Mouse (Mus musculus): ENCODE data around the gene Lbhd2.

Gene Lbhd2

GRCm38 (mm10) chr12:111404880-111405279, 1.7 kb upstream of the Lbhd2 start:
- no peak for DNase-seq (ENCODE audit: low spot score)

- no peak for DNase-seq (ENCODE audit: low spot score)
Measured at GRCm38 (mm10) chr12:111409583-111409982, 3.0 kb downstream of the Lbhd2 start.

- no peak for DNase-seq (ENCODE audit: low spot score)
Measured at GRCm38 (mm10) chr12:111411631-111412355, 5.2 kb downstream of the Lbhd2 start.

GRCm38 (mm10) chr12:111412581-111413284, 6.1 kb downstream of the Lbhd2 start:
- DNase-seq (ENCODE audit: low spot score) = no peak

- DNase-seq (ENCODE audit: low spot score) = peak; percentile 82
Measured at GRCm38 (mm10) chr12:111413300-111413699, 6.7 kb downstream of the Lbhd2 start.

GRCm38 (mm10) chr12:111416921-111417779, 10.5 kb downstream of the Lbhd2 start, which contains the start of gene Exoc3l4:
Exoc3l4 (plus strand) TSS chr12:111417017.
- DNase-seq (ENCODE audit: low spot score) = peak; percentile 73

GRCm38 (mm10) chr12:111419918-111420317, 13.3 kb downstream of the Lbhd2 start:
- DNase-seq (ENCODE audit: low spot score) = no peak

- DNase-seq (ENCODE audit: low spot score) = no peak
Measured at GRCm38 (mm10) chr12:111420946-111421709, 14.5 kb downstream of the Lbhd2 start.

- DNase-seq (ENCODE audit: low spot score) = no peak
Measured at GRCm38 (mm10) chr12:111422852-111423251, 16.2 kb downstream of the Lbhd2 start.

GRCm38 (mm10) chr12:111423570-111424129, 17.0 kb downstream of the Lbhd2 start:
- DNase-seq (ENCODE audit: low spot score) = no peak

GRCm38 (mm10) chr12:111424547-111424946, 17.9 kb downstream of the Lbhd2 start:
- DNase-seq (ENCODE audit: low spot score) = no peak

GRCm38 (mm10) chr12:111425258-111425657, 18.6 kb downstream of the Lbhd2 start:
- peak; percentile 65 for DNase-seq (ENCODE audit: low spot score)

- DNase-seq (ENCODE audit: low spot score) = peak; percentile 78
Measured at GRCm38 (mm10) chr12:111425789-111426460, 19.3 kb downstream of the Lbhd2 start.

- no peak for DNase-seq (ENCODE audit: low spot score)
Measured at GRCm38 (mm10) chr12:111427438-111428113, 21.0 kb downstream of the Lbhd2 start.

- no peak for DNase-seq (ENCODE audit: low spot score)
Measured at GRCm38 (mm10) chr12:111428364-111428763, 21.8 kb downstream of the Lbhd2 start.

GRCm38 (mm10) chr12:111428961-111429911, 22.6 kb downstream of the Lbhd2 start:
- DNase-seq (ENCODE audit: low spot score) = no peak

GRCm38 (mm10) chr12:111430049-111430867, 23.6 kb downstream of the Lbhd2 start:
- no peak for DNase-seq (ENCODE audit: low spot score)
